Mouse (Mus musculus) forebrain, embryonic 16.5 days (tissue): Measurements from ENCODE around the gene Brd4. TPM values are rescaled to one million over a fixed set of nuclear protein-coding genes. Genes with fewer than 3 reads are reported as not detected.
A peak's percentile ranks its signal among the peaks of the same experiment; 100 is the strongest.

Experiments used
- ATAC-seq: fragments of 200-750 bp; cut with Nextera tagmentation; 2 replicates; pipeline ENCODE4 v1.8.0; 2017; ENCODE audit warnings: mild to moderate bottlenecking, moderate library complexity
- H3K27ac ChIP-seq: fragments of 300-500 bp; sonication (generic); 2 replicates; pipeline ENCODE4 v1.5.1; 2014; ENCODE audit warnings: low read length, control low read depth
- H3K27me3 ChIP-seq: fragments of 300-500 bp; sonication (generic); replicated peaks from 2 replicates; pipeline ENCODE4 v1.6.1; 2014; ENCODE audit warnings: low read length; ENCODE audit not compliant: control insufficient read depth, insufficient read depth
- H3K36me3 ChIP-seq: fragments of 300-500 bp; sonication (generic); 2 replicates; pipeline ENCODE4 v1.6.1; 2014; ENCODE audit not compliant: control insufficient read depth, insufficient read depth
- H3K4me1 ChIP-seq: fragments of 300-500 bp; sonication (generic); replicated peaks from 2 replicates; pipeline ENCODE4 v1.6.1; 2014; ENCODE audit warnings: low read length; ENCODE audit not compliant: control insufficient read depth, insufficient read depth
- H3K4me2 ChIP-seq: fragments of 300-500 bp; sonication (generic); 2 replicates; pipeline ENCODE4 v1.6.1; 2014; ENCODE audit warnings: mild to moderate bottlenecking, low read length, control low read depth
- H3K4me3 ChIP-seq: fragments of 300-500 bp; sonication (generic); replicated peaks from 2 replicates; pipeline ENCODE4 v1.5.1; 2014; ENCODE audit warnings: mild to moderate bottlenecking, low read length, control low read depth
- H3K9ac ChIP-seq: fragments of 300-500 bp; sonication (generic); replicated peaks from 2 replicates; pipeline ENCODE4 v1.6.1; 2014; ENCODE audit warnings: low read depth, low read length, control low read depth
- H3K9me3 ChIP-seq: fragments of 300-500 bp; sonication (generic); 2 replicates; pipeline ENCODE4 v1.6.1; 2016; ENCODE audit warnings: low read length; ENCODE audit not compliant: control insufficient read depth
- WGBS: fragments of 180-500 bp; shearing (Covaris S2); extraction: QIAGEN DNeasy Blood & Tissue Kit; methylation state at CpG from one replicate; pipeline ENCODE4 v1.1.7; 2014; 5-methylcytosine and 5-hydroxymethylcytosine counted together
- polyA plus RNA-seq: library from polyadenylated mRNA; unstranded; fragments of >200 nt; fragmentation: Nextera tagmentation; extraction: Ambion mirVana; gene quantifications from 2 replicates; pipeline ENCODE4 v1.2.1, GENCODE M21; 2015

Gene Brd4
- polyA plus RNA-seq, 1 experiment from 2014 or later, result 82.2 TPM

GRCm38 (mm10) chr17:32283341-32283740, 1.2 kb downstream of the Brd4 start:
- Histone ChIP-seq H3K27ac (peak overlapping the region; percentile 100), H3K27me3 (no peaks in the 10 kb centered on the region), H3K4me3 (peak overlapping the region; percentile 95), H3K4me1 (peaks cover 24% of the 10 kb centered on the region), H3K4me2 (peak overlapping the region; percentile 87), H3K36me3 (no peaks in the 10 kb centered on the region), H3K9me3 (no peaks in the 10 kb centered on the region), H3K9ac (peak overlapping the region; percentile 97)
- WGBS, result 10% methylated on average over 7 of the region's 7 CpGs
- ATAC-seq, result peak; percentile 21

GRCm38 (mm10) chr17:32281611-32282310, 2.8 kb downstream of the Brd4 start:
- Histone ChIP-seq H3K4me1 (peaks cover 21% of the 10 kb centered on the region), H3K4me2 (no peak overlapping the region), H3K27me3 (no peaks in the 10 kb centered on the region), H3K9ac (no peak overlapping the region), H3K9me3 (no peaks in the 10 kb centered on the region), H3K27ac (no peak overlapping the region), H3K4me3 (no peak overlapping the region), H3K36me3 (no peaks in the 10 kb centered on the region)
- WGBS, result 83% methylated on average over 4 of the region's 4 CpGs
- ATAC-seq, result no peak

GRCm38 (mm10) chr17:32281126-32281525, 3.4 kb downstream of the Brd4 start:
- no peak overlapping the region for H3K9ac ChIP-seq
- no peaks in the 10 kb centered on the region for H3K9me3 ChIP-seq
- no peaks in the 10 kb centered on the region for H3K36me3 ChIP-seq
- H3K4me3 ChIP-seq, result no peak overlapping the region
- H3K27ac ChIP-seq, result no peak overlapping the region
- ATAC-seq, result no peak
- peaks cover 19% of the 10 kb centered on the region for H3K4me1 ChIP-seq
- no peaks in the 10 kb centered on the region for H3K27me3 ChIP-seq
- 92% methylated on average over 2 of the region's 2 CpGs for WGBS
- no peak overlapping the region for H3K4me2 ChIP-seq

DNA sequence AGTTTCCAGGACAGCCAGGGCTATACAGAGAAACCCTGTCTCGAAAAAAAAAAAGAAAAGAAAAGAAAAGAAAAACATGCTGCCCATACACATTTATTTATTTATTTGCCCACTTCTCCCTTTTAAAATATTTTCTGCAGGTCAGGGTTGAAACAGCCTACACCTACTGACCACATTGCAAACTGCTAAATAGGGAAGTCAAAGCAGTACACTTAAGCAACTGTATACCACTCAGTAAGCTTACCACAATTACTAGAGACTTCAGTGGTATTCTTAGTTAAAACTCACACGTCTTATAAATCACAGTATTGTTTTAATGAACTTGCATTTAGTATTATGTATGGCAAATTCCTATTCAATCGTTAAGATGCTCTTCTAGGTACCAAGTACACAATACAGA, 3.9 kb downstream of the Brd4 start:
- WGBS, result 82% methylated on average over 3 of the region's 3 CpGs

GRCm38 (mm10) chr17:32277201-32277600, 7.3 kb downstream of the Brd4 start:
- H3K9me3 ChIP-seq, result no peaks in the 10 kb centered on the region
- no peak overlapping the region for H3K27ac ChIP-seq
- 50% methylated on average over 1 of the region's 1 CpGs for WGBS
- no peak overlapping the region for H3K4me2 ChIP-seq
- H3K4me3 ChIP-seq, result no peak overlapping the region
- no peak for ATAC-seq
- no peak overlapping the region for H3K9ac ChIP-seq
- no peaks in the 10 kb centered on the region for H3K36me3 ChIP-seq
- H3K4me1 ChIP-seq, result peaks cover 4% of the 10 kb centered on the region
- no peaks in the 10 kb centered on the region for H3K27me3 ChIP-seq

More for the DNA sequence above, 3.9 kb downstream of the Brd4 start:
- H3K36me3 ChIP-seq, result no peaks in the 10 kb centered on the region
- no peaks in the 10 kb centered on the region for H3K9me3 ChIP-seq
- H3K4me2 ChIP-seq, result no peak overlapping the region
- no peaks in the 10 kb centered on the region for H3K27me3 ChIP-seq
- no peak overlapping the region for H3K4me3 ChIP-seq
- peaks cover 16% of the 10 kb centered on the region for H3K4me1 ChIP-seq
- no peak overlapping the region for H3K27ac ChIP-seq
- no peak overlapping the region for H3K9ac ChIP-seq
- ATAC-seq, result no peak

- WGBS, result 89% methylated on average over 3 of the region's 3 CpGs
- Histone ChIP-seq H3K9me3 (no peaks in the 10 kb centered on the region), H3K27ac (no peak overlapping the region), H3K4me3 (no peak overlapping the region), H3K9ac (no peak overlapping the region), H3K4me1 (no peaks in the 10 kb centered on the region), H3K36me3 (no peaks in the 10 kb centered on the region), H3K4me2 (no peak overlapping the region), H3K27me3 (no peaks in the 10 kb centered on the region)
- no peak for ATAC-seq
Measured at GRCm38 (mm10) chr17:32275568-32275967, 9.0 kb downstream of the Brd4 start.

GRCm38 (mm10) chr17:32269151-32269550, 15.4 kb downstream of the Brd4 start:
- no peak overlapping the region for H3K9ac ChIP-seq
- 94% methylated on average over 7 of the region's 7 CpGs for WGBS
- H3K4me2 ChIP-seq, result no peak overlapping the region

DNA sequence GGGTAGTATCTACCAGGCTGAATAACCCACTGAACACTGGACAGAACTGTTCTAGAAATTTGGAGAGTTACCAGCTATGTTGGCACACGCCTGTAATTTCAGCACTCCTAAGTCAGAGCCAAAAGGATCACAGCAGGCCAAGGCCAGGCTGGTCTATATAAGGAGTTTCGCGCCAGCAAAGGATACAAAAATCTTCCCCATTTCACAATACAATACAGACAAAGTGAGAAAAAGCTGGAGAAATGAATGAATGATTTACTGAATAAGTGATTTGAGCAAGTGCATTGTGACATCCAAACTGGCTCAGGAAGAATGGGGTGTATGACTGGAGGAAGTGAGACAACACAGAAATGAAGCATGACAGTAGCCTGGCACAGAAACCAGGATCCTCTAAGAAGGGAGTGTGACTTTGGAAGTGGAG, 16.0 kb downstream of the Brd4 start:
- Histone ChIP-seq H3K4me3 (no peak overlapping the region), H3K9me3 (no peaks in the 10 kb centered on the region), H3K4me1 (peaks cover 12% of the 10 kb centered on the region), H3K9ac (no peak overlapping the region), H3K36me3 (no peaks in the 10 kb centered on the region), H3K27me3 (no peaks in the 10 kb centered on the region), H3K4me2 (no peak overlapping the region), H3K27ac (no peak overlapping the region)
- peak; percentile 31; the same call in 1 of the 2 replicates for ATAC-seq
- 75% methylated on average over 3 of the region's 3 CpGs for WGBS

More at GRCm38 (mm10) chr17:32269151-32269550, 15.4 kb downstream of the Brd4 start:
- peaks cover 6% of the 10 kb centered on the region for H3K4me1 ChIP-seq
- H3K9me3 ChIP-seq, result no peaks in the 10 kb centered on the region
- no peak for ATAC-seq
- H3K27me3 ChIP-seq, result no peaks in the 10 kb centered on the region
- no peaks in the 10 kb centered on the region for H3K36me3 ChIP-seq
- no peak overlapping the region for H3K4me3 ChIP-seq
- no peak overlapping the region for H3K27ac ChIP-seq

GRCm38 (mm10) chr17:32268096-32268495, 16.4 kb downstream of the Brd4 start:
- no peak overlapping the region for H3K4me3 ChIP-seq
- H3K27ac ChIP-seq, result no peak overlapping the region
- ATAC-seq, result no peak
- no peak overlapping the region for H3K9ac ChIP-seq
- no peaks in the 10 kb centered on the region for H3K27me3 ChIP-seq
- no peaks in the 10 kb centered on the region for H3K36me3 ChIP-seq
- no peaks in the 10 kb centered on the region for H3K9me3 ChIP-seq
- H3K4me1 ChIP-seq, result peaks cover 15% of the 10 kb centered on the region
- no peak overlapping the region for H3K4me2 ChIP-seq
- 39% methylated on average over 2 of the region's 2 CpGs for WGBS
